Mouse (Mus musculus): Measurements from ENCODE around the gene Heatr9.

- TF ChIP-seq GATA1 (IDR thresholded peaks at IDR 0.05; ENCODE audit: borderline replicate concordance, low read length) (no peak), CTCF (IDR thresholded peaks at IDR 0.05; ENCODE audit: low read depth, low read length) (no peak), POLR2AphosphoS5 (IDR thresholded peaks at IDR 0.05; ENCODE audit: insufficient replicate concordance, low read depth, low read length) (no peak)
These were observed 45.3 kb upstream of the Heatr9 start for GRCm38 (mm10) chr11:83567311-83567710.

All from G1E (cell line).